Mouse (Mus musculus) hindbrain, embryonic 16.5 days (tissue): ENCODE measurements around the gene Sorbs1. TPM values are rescaled to one million over a fixed set of nuclear protein-coding genes. Genes with fewer than 3 reads are reported as not detected.

Experiments
- ATAC-seq: fragments of 200-750 bp; cut with Nextera tagmentation; 2 replicates; pipeline ENCODE4 v1.8.0; 2017; ENCODE audit warnings: moderate TSS enrichment, moderate library complexity
- H3K27ac ChIP-seq: fragments of 300-500 bp; sonication (generic); 2 replicates; pipeline ENCODE4 v1.5.1; 2014; ENCODE audit warnings: low read depth, mild to moderate bottlenecking, control low read depth, low read length, moderate library complexity
- H3K27me3 ChIP-seq: fragments of 300-500 bp; sonication (generic); replicated peaks from 2 replicates; pipeline ENCODE4 v1.6.1; 2014; ENCODE audit warnings: low read length; ENCODE audit not compliant: control insufficient read depth, insufficient read depth
- H3K36me3 ChIP-seq: fragments of 300-500 bp; sonication (generic); 2 replicates; pipeline ENCODE4 v1.6.1; 2014; ENCODE audit warnings: mild to moderate bottlenecking, low read length, moderate library complexity, mixed read lengths; ENCODE audit not compliant: control insufficient read depth, insufficient read depth
- H3K4me1 ChIP-seq: fragments of 300-500 bp; sonication (generic); 2 replicates; pipeline ENCODE4 v1.6.1; 2014; ENCODE audit warnings: low read depth, low read length; ENCODE audit not compliant: control insufficient read depth, insufficient read depth
- H3K4me2 ChIP-seq: fragments of 300-500 bp; sonication (generic); 2 replicates; pipeline ENCODE4 v1.6.1; 2014; ENCODE audit warnings: mild to moderate bottlenecking, low read length, control low read depth, moderate library complexity
- H3K4me3 ChIP-seq: fragments of 300-500 bp; sonication (generic); 2 replicates; pipeline ENCODE4 v1.5.1; 2014; ENCODE audit warnings: mild to moderate bottlenecking, low read length, control low read depth, moderate library complexity
- H3K9ac ChIP-seq: fragments of 300-500 bp; sonication (generic); 2 replicates; pipeline ENCODE4 v1.6.1; 2014; ENCODE audit warnings: low read depth, mild to moderate bottlenecking, control low read depth, low read length, moderate library complexity
- H3K9me3 ChIP-seq: fragments of 300-500 bp; sonication (generic); 2 replicates; pipeline ENCODE4 v1.6.1; 2014; ENCODE audit warnings: mild to moderate bottlenecking, low read length, moderate library complexity; ENCODE audit not compliant: control insufficient read depth
- WGBS: fragments of 180-500 bp; shearing (Covaris S2); extraction: QIAGEN DNeasy Blood & Tissue Kit; methylation state at CpG from one replicate; pipeline ENCODE4 v1.1.7; 2014; 5-methylcytosine and 5-hydroxymethylcytosine counted together
- polyA plus RNA-seq: library from polyadenylated mRNA; unstranded; fragments of >200 nt; fragmentation: Nextera tagmentation; extraction: Ambion mirVana; gene quantifications from 2 replicates; pipeline ENCODE4 v1.2.1, GENCODE M21; 2015

The Sorbs1 gene
- polyA plus RNA-seq, 1 experiment from 2014 or later: 83.6 TPM

GRCm38 (mm10) chr19:40249352-40249751 is 264.2 kb downstream of the Sorbs1 start:
- Histone ChIP-seq H3K9ac (no peak overlapping the region), H3K9me3 (no peaks in the 10 kb centered on the region), H3K4me1 (no peaks in the 10 kb centered on the region), H3K36me3 (no peaks in the 10 kb centered on the region), H3K4me2 (no peak overlapping the region), H3K4me3 (no peak overlapping the region), H3K27ac (no peak overlapping the region), H3K27me3 (no peaks in the 10 kb centered on the region)
- WGBS: 81% methylated on average over 11 of the region's 11 CpGs
- ATAC-seq: no peak

GRCm38 (mm10) chr19:40248476-40248875 is 265.1 kb downstream of the Sorbs1 start:
- Histone ChIP-seq H3K36me3 (no peaks in the 10 kb centered on the region), H3K4me1 (no peaks in the 10 kb centered on the region), H3K4me3 (no peak overlapping the region), H3K9ac (no peak overlapping the region), H3K27ac (no peak overlapping the region), H3K9me3 (no peaks in the 10 kb centered on the region), H3K4me2 (no peak overlapping the region), H3K27me3 (no peaks in the 10 kb centered on the region)
- no peak for ATAC-seq
- WGBS: 98% methylated on average over 5 of the region's 5 CpGs

GRCm38 (mm10) chr19:40247268-40247666 is 266.3 kb downstream of the Sorbs1 start:
- no peaks in the 10 kb centered on the region for H3K9me3 ChIP-seq
- H3K36me3 ChIP-seq: no peaks in the 10 kb centered on the region
- H3K4me2 ChIP-seq: no peak overlapping the region
- no peak overlapping the region for H3K4me3 ChIP-seq
- WGBS: 49% methylated on average over 5 of the region's 5 CpGs
- no peaks in the 10 kb centered on the region for H3K4me1 ChIP-seq
- no peak overlapping the region for H3K27ac ChIP-seq
- no peak for ATAC-seq
- no peaks in the 10 kb centered on the region for H3K27me3 ChIP-seq
- no peak overlapping the region for H3K9ac ChIP-seq

- no peaks in the 10 kb centered on the region for H3K36me3 ChIP-seq
- no peak overlapping the region for H3K4me3 ChIP-seq
- H3K27me3 ChIP-seq: no peaks in the 10 kb centered on the region
- H3K9me3 ChIP-seq: no peaks in the 10 kb centered on the region
- H3K9ac ChIP-seq: no peak overlapping the region
- H3K4me2 ChIP-seq: no peak overlapping the region
- no peaks in the 10 kb centered on the region for H3K4me1 ChIP-seq
- 80% methylated on average over 7 of the region's 7 CpGs for WGBS
- ATAC-seq: no peak
- no peak overlapping the region for H3K27ac ChIP-seq
These were observed 266.8 kb downstream of the Sorbs1 start for GRCm38 (mm10) chr19:40246646-40247267.

Other genes with a start within 250 kb of the Sorbs1 start
- 9.9 and 13.9 TPM in 2 replicates for gene Pdlim1, start 241.9 kb downstream of the Sorbs1 start, polyA plus RNA-seq
- gene Aldh18a1, start 74.7 kb upstream of the Sorbs1 start, polyA plus RNA-seq: 43.7 and 52.8 TPM in 2 replicates
- 14.8 and 16.6 TPM in 2 replicates for gene Tctn3, start 98.5 kb upstream of the Sorbs1 start, polyA plus RNA-seq
- gene Entpd1, start 98.6 kb upstream of the Sorbs1 start, polyA plus RNA-seq: 7.7 and 8.1 TPM in 2 replicates
- gene Cc2d2b, start 235.0 kb upstream of the Sorbs1 start, polyA plus RNA-seq: 0.12 and 0.44 TPM in 2 replicates